Mouse (Mus musculus): ENCODE results near the gene Hist1h2ai.
"Not testable (repeated sequence)": the region's sequence is repeated elsewhere in the genome, so short reads cannot be mapped to it uniquely, and the experiment has no call there.

DNA sequence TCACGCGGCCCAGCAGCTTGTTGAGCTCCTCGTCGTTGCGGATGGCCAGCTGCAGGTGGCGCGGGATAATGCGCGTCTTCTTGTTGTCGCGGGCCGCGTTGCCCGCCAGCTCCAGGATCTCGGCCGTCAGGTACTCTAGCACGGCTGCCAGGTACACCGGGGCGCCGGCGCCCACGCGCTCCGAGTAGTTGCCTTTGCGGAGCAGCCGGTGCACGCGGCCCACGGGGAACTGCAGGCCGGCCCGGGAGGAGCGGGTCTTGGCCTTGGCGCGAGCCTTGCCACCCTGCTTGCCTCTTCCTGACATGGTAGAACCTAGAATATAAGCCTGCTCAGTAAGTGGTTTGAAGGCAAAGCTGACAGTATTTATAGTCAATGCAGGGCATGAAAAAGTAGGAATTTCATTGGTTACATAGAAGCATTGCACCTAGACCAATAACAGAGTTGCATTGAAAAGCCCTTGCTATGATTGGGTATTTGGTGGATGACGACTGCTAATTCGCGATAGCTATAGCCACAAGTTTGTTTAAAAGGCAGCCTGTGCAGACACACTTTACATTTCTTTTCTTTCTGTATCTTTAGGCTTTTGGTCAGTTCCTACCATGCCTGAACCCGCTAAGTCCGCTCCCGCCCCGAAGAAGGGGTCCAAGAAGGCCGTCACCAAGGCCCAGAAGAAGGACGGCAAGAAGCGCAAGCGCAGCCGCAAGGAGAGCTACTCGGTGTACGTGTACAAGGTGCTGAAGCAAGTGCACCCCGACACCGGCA, 37.5 kb downstream of the Hist1h2ai start, which contains the start of the genes Hist1h2ak and Hist1h2bn:
- TF ChIP-seq POLR2A (IDR thresholded peaks at IDR 0.05; ENCODE audit: extremely low read depth, insufficient read depth, low read length), result 0 out of 2 replicates have a peak, but pooled peaks have one; percentile 35
- TF ChIP-seq CTCF (IDR thresholded peaks at IDR 0.05; ENCODE audit: low read depth, low read length), result not testable (repeated sequence)
